Mouse (Mus musculus): ENCODE measurements around the gene Uck1.

GRCm38 (mm10) chr2:32213000-32213399 is 47.0 kb downstream of the Uck1 start:
- TF ChIP-seq POLR2AphosphoS2 (IDR thresholded peaks at IDR 0.05; ENCODE audit: insufficient read length, low read depth) = no peak
- TF ChIP-seq POLR2A (IDR thresholded peaks at IDR 0.05; ENCODE audit: insufficient read length, low read depth) = no peak
- TF ChIP-seq USF1 (IDR thresholded peaks at IDR 0.05; ENCODE audit: low read depth) = no peak
- no peak for TF ChIP-seq E2F4 (IDR thresholded peaks at IDR 0.05; ENCODE audit: insufficient read depth)
- TF ChIP-seq CEBPB (IDR thresholded peaks at IDR 0.05; ENCODE audit: insufficient read depth, poor library complexity, severe bottlenecking) = no peak
- no peak for TF ChIP-seq MAX (IDR thresholded peaks at IDR 0.05; ENCODE audit: low read depth)
- TF ChIP-seq MYOG (IDR thresholded peaks at IDR 0.05; ENCODE audit: control insufficient read depth in 1 of 3, insufficient read depth in 1 of 3, insufficient read length in 2 of 3, low read depth in 2 of 3) = no peak
- TF ChIP-seq SRF (IDR thresholded peaks at IDR 0.05; ENCODE audit: control insufficient read depth, insufficient read length, low read depth) = no peak
- TF ChIP-seq TCF3 (IDR thresholded peaks at IDR 0.05; ENCODE audit: insufficient read length, low read depth) = no peak
- no peak for TF ChIP-seq MYOD1 (IDR thresholded peaks at IDR 0.05; ENCODE audit: control insufficient read depth in 1 of 3, insufficient read length in 2 of 3, low read depth in 2 of 3)
- no peak for TF ChIP-seq TCF12 (IDR thresholded peaks at IDR 0.05; ENCODE audit: insufficient read depth, poor library complexity, severe bottlenecking)

Measured in myocyte (in vitro differentiated cells).